Mouse (Mus musculus) olfactory bulb, adult 2 months (tissue): ENCODE results near the gene Erc1. TPM values are rescaled to one million over a fixed set of nuclear protein-coding genes. Genes with fewer than 3 reads are reported as not detected.

Experiments
- H3K27ac ChIP-seq: fragments of 200-500 bp; 2 replicates; pipeline ENCODE4 v1.5.1; 2012; ENCODE audit warnings: low read depth, low read length; ENCODE audit not compliant: insufficient read depth
- H3K4me1 ChIP-seq: fragments of 200-500 bp; 2 replicates; pipeline ENCODE4 v1.6.1; 2012; ENCODE audit warnings: low read length; ENCODE audit not compliant: control insufficient read depth, insufficient read depth
- H3K4me3 ChIP-seq: fragments of 200-500 bp; 2 replicates; pipeline ENCODE4 v1.5.1; 2012; ENCODE audit warnings: mild to moderate bottlenecking, low read depth, low read length, moderate library complexity; ENCODE audit not compliant: insufficient read depth
- CTCF ChIP-seq: fragments of 200-500 bp; IDR thresholded peaks from 2 replicates; pipeline ENCODE4 v1.5.1; 2012; ENCODE audit warnings: low read depth, mild to moderate bottlenecking, low read length, moderate library complexity; ENCODE audit not compliant: insufficient read depth
- POLR2A ChIP-seq: fragments of 200-500 bp; IDR thresholded peaks from 2 replicates; pipeline ENCODE4 v1.6.1; 2012; ENCODE audit warnings: mild to moderate bottlenecking, low read depth, low read length, moderate library complexity; ENCODE audit not compliant: insufficient read depth
- WGBS: fragments of 180-500 bp; shearing (Covaris S2); methylation state at CpG from one replicate; pipeline ENCODE4 v1.1.7; 2018; 5-methylcytosine and 5-hydroxymethylcytosine counted together
- polyA plus RNA-seq: library from polyadenylated mRNA; stranded (reverse); fragments of >200 nt; gene quantifications from 2 replicates; pipeline ENCODE4 v1.2.4, GENCODE M21; 2012; ENCODE audit warnings: low replicate concordance; ENCODE audit not compliant: missing spikeins, insufficient read depth, insufficient read length

Gene Erc1
- polyA plus RNA-seq, 1 experiment = not detected

- Histone ChIP-seq H3K27ac (no peak overlapping the region), H3K4me3 (no peak overlapping the region), H3K4me1 (no peaks in the 10 kb centered on the region)
- WGBS = 94% methylated on average over 4 of the region's 4 CpGs
- no peak for TF ChIP-seq CTCF
- no peak for TF ChIP-seq POLR2A
Measured at GRCm38 (mm10) chr6:119738638-119739375, 109.2 kb downstream of the Erc1 start.

GRCm38 (mm10) chr6:119737716-119738115 is 110.3 kb downstream of the Erc1 start:
- Histone ChIP-seq H3K4me3 (no peak overlapping the region), H3K27ac (no peak overlapping the region), H3K4me1 (no peaks in the 10 kb centered on the region)
- 98% methylated on average over 4 of the region's 4 CpGs for WGBS
- no peak for TF ChIP-seq POLR2A
- no peak for TF ChIP-seq CTCF

GRCm38 (mm10) chr6:119735937-119736336 is 112.0 kb downstream of the Erc1 start:
- no peaks in the 10 kb centered on the region for H3K4me1 ChIP-seq
- TF ChIP-seq POLR2A (no peak), CTCF (no peak)
- WGBS = 67% methylated on average over 2 of the region's 2 CpGs
- H3K4me3 ChIP-seq = no peak overlapping the region
- H3K27ac ChIP-seq = no peak overlapping the region

GRCm38 (mm10) chr6:119731155-119731554 is 116.8 kb downstream of the Erc1 start:
- WGBS = over 99% methylated on average over 2 of the region's 2 CpGs
- Histone ChIP-seq H3K27ac (no peak overlapping the region), H3K4me3 (no peak overlapping the region), H3K4me1 (no peaks in the 10 kb centered on the region)
- no peak for TF ChIP-seq CTCF

GRCm38 (mm10) chr6:119715234-119715633 is 132.7 kb downstream of the Erc1 start:
- WGBS = 95% methylated on average over 2 of the region's 2 CpGs
- 0 out of 2 replicates have a peak, but pooled peaks cover 4% of the 10 kb centered on the region for H3K4me1 ChIP-seq

GRCm38 (mm10) chr6:119713961-119714360 is 134.0 kb downstream of the Erc1 start:
- 27% methylated on average over 2 of the region's 2 CpGs for WGBS
- Histone ChIP-seq H3K4me1 (0 out of 2 replicates have a peak, but pooled peaks cover 4% of the 10 kb centered on the region), H3K4me3 (no peak overlapping the region), H3K27ac (no peak overlapping the region)
- no peak for TF ChIP-seq POLR2A
- no peak for TF ChIP-seq CTCF

More at GRCm38 (mm10) chr6:119715234-119715633, 132.7 kb downstream of the Erc1 start:
- Histone ChIP-seq H3K27ac (no peak overlapping the region), H3K4me3 (no peak overlapping the region)
- TF ChIP-seq POLR2A (no peak), CTCF (no peak)

GRCm38 (mm10) chr6:119712486-119712885 is 135.5 kb downstream of the Erc1 start:
- no peak overlapping the region for H3K27ac ChIP-seq
- 0 out of 2 replicates have a peak, but pooled peaks cover 4% of the 10 kb centered on the region for H3K4me1 ChIP-seq
- TF ChIP-seq CTCF (no peak), POLR2A (no peak)
- 79% methylated on average over 1 of the region's 1 CpGs for WGBS
- no peak overlapping the region for H3K4me3 ChIP-seq

- Histone ChIP-seq H3K27ac (no peak overlapping the region), H3K4me1 (0 out of 2 replicates have a peak, but pooled peaks cover 4% of the 10 kb centered on the region), H3K4me3 (no peak overlapping the region)
- TF ChIP-seq CTCF = no peak
- TF ChIP-seq POLR2A = no peak
- 65% methylated on average over 8 of the region's 8 CpGs for WGBS
Measured at GRCm38 (mm10) chr6:119711649-119712305, 136.2 kb downstream of the Erc1 start.

GRCm38 (mm10) chr6:119709552-119709951 is 138.4 kb downstream of the Erc1 start:
- Histone ChIP-seq H3K27ac (no peak overlapping the region), H3K4me3 (no peak overlapping the region), H3K4me1 (0 out of 2 replicates have a peak, but pooled peaks cover 4% of the 10 kb centered on the region)
- TF ChIP-seq CTCF (no peak), POLR2A (no peak)
